Mouse (Mus musculus) neural tube, embryonic 11.5 days (tissue): ENCODE measurements at regions not wholly inside any gene's neighbourhood (a gene's known extent, or its start where the extent isn't known, plus 50 kb on each side); places are given as distances from the start of the nearest gene placed in this dataset.

Experiments
- ATAC-seq: fragments of 200-750 bp; cut with Nextera tagmentation; 2 replicates; pipeline ENCODE4 v1.8.0; 2017; ENCODE audit warnings: moderate number of reproducible peaks, mild to moderate bottlenecking, moderate TSS enrichment, moderate library complexity; ENCODE audit not compliant: insufficient read depth, low FRiP score, low TSS enrichment
- DNase-seq: peaks from one replicate; pipeline ENCODE4 v3.0.0-alpha.2; 2015; ENCODE audit warnings: low spot score
- H3K27ac ChIP-seq: fragments of 300-500 bp; sonication (generic); 2 replicates; pipeline ENCODE4 v1.5.1; 2014; ENCODE audit warnings: low read depth, mild to moderate bottlenecking, low read length
- H3K27me3 ChIP-seq: fragments of 300-500 bp; sonication (generic); 2 replicates; pipeline ENCODE4 v1.6.1; 2014; ENCODE audit warnings: mild to moderate bottlenecking, low read length, mixed read lengths; ENCODE audit not compliant: control insufficient read depth, insufficient read depth
- H3K36me3 ChIP-seq: fragments of 300-500 bp; sonication (generic); 2 replicates; pipeline ENCODE4 v1.6.1; 2014; ENCODE audit warnings: mild to moderate bottlenecking, low read length, moderate library complexity, mixed read lengths; ENCODE audit not compliant: control insufficient read depth, insufficient read depth
- H3K4me1 ChIP-seq: fragments of 300-500 bp; sonication (generic); 2 replicates; pipeline ENCODE4 v1.6.1; 2014; ENCODE audit warnings: low read length, mixed read lengths; ENCODE audit not compliant: control insufficient read depth, insufficient read depth
- H3K4me2 ChIP-seq: fragments of 300-500 bp; sonication (generic); 2 replicates; pipeline ENCODE4 v1.6.1; 2014; ENCODE audit warnings: low read depth, mild to moderate bottlenecking, moderate library complexity
- H3K4me3 ChIP-seq: fragments of 300-500 bp; sonication (generic); 2 replicates; pipeline ENCODE4 v1.5.1; 2014; ENCODE audit warnings: low read depth, low read length
- H3K9ac ChIP-seq: fragments of 300-500 bp; sonication (generic); 2 replicates; pipeline ENCODE4 v1.6.1; 2014; ENCODE audit warnings: mild to moderate bottlenecking, low read length
- H3K9me3 ChIP-seq: fragments of 300-500 bp; sonication (generic); 2 replicates; pipeline ENCODE4 v1.6.1; 2016; ENCODE audit warnings: low read length; ENCODE audit not compliant: control insufficient read depth
- WGBS: fragments of 180-500 bp; shearing (Covaris S2); extraction: QIAGEN DNeasy Blood & Tissue Kit; methylation state at CpG from one replicate; pipeline ENCODE4 v1.1.7; 2014; 5-methylcytosine and 5-hydroxymethylcytosine counted together

DNA sequence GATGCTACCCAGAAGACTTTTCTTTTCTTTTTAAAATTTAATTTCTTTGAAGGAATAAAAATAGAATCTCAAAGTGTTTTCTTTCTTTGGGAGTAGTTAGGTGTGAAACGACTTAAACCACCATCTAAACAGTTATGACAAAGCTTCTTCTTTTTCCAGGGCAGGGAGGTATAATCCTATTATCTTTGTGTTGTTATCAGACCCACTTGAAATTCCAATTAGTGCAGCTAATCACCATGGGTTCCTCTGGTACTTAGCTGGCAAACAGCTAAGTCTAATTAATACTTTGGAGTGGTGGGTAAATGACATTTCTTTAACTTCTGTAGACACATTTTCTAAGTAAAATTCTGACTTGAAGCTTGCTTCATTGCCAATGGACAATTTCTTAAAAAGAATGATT lies 185.3 kb downstream of the Olfm4 start:
- Histone ChIP-seq H3K36me3 (no peaks in the 10 kb centered on the region), H3K9ac (no peak overlapping the region), H3K4me2 (no peak overlapping the region), H3K27ac (no peak overlapping the region), H3K27me3 (no peaks in the 10 kb centered on the region), H3K9me3 (no peaks in the 10 kb centered on the region), H3K4me3 (no peak overlapping the region), H3K4me1 (peaks cover 6% of the 10 kb centered on the region)
- WGBS, result 77% methylated on average over 1 of the region's 1 CpGs
- ATAC-seq (no peak), DNase-seq (no peak)

DNA sequence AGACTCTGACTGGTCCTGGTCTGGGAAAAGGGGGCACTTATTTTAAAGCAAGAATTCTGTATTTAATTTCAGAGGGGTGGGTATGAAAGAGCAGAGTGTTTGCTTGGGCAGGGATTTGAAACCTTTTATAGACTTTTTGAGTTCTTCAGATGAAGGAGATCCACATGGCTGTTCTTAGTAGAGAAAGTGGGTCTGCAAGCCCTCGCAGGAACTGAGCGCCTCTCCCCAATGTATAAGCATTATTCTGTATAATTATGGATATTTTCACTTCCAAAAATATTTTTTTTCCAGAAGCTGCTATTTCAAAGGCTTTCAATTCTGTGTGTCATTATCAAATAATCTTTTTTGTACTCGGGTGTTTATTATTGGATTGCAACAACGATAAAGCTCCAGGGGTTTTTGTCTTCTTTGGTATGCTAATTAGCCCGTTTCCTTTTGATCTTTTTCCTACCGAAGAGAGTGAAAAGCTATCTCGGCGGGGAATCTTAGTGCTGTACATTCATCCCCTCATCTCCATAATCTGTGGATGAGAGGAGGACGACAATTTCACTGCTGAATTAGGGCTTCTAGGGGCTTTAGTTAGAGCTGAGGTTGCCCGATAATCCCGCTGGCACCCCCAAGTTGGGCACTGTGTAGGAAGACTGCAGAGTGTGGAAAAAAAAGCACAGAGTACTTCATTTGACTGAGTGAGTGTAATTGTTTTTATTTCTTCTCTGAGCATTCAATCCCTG lies 186.7 kb downstream of the Olfm4 start:
- H3K9me3 ChIP-seq, result no peaks in the 10 kb centered on the region
- H3K36me3 ChIP-seq, result no peaks in the 10 kb centered on the region
- H3K9ac ChIP-seq, result no peak overlapping the region
- 7% methylated on average over 11 of the region's 11 CpGs for WGBS
- no peaks in the 10 kb centered on the region for H3K27me3 ChIP-seq
- no peak overlapping the region for H3K4me3 ChIP-seq
- H3K4me1 ChIP-seq, result peaks cover 6% of the 10 kb centered on the region
- DNase-seq (peak; percentile 15), ATAC-seq (peak; percentile 39; the same call in 1 of the 2 replicates)
- no peak overlapping the region for H3K27ac ChIP-seq
- H3K4me2 ChIP-seq, result no peak overlapping the region

DNA sequence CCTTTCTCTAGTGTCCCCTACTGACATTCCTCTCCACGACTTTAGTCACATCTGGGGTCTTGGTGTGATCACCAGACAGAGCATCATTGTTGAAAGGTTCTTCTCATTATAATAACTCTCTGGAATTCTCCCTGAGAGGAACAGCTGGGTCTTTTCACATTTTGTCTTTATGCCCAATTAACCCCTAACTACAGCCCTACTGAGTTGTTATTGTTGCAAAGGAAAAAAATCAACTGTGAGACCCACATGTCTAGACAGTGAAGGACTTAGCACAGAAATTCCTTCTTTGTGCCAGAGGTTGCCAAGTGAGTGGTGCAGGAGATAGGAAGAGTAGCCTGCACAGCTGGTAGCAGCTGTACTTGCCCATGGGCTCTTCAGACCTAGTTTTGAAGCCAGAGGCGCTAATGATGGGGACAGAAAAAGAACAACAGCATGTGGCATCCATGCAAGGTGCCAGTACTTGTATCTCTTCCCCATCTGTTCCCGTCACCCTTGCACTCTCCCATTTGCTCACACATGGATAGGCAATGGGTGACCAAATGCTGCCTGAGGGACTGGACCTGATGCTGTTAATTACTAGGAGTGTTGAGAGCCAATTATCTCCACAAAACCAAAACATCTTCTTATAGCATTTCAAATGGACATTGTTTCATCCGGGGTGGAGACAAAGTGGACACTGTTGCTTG lies 189.1 kb downstream of the Olfm4 start:
- Histone ChIP-seq H3K4me3 (no peak overlapping the region), H3K9me3 (no peaks in the 10 kb centered on the region), H3K36me3 (no peaks in the 10 kb centered on the region), H3K4me2 (no peak overlapping the region), H3K4me1 (peaks cover 6% of the 10 kb centered on the region), H3K9ac (no peak overlapping the region), H3K27ac (0 out of 2 replicates have a peak overlapping the region, but pooled peaks have one; percentile 3), H3K27me3 (no peaks in the 10 kb centered on the region)
- WGBS, result 28% methylated on average over 4 of the region's 4 CpGs
- DNase-seq (peak; percentile 35), ATAC-seq (peak; percentile 56)

DNA sequence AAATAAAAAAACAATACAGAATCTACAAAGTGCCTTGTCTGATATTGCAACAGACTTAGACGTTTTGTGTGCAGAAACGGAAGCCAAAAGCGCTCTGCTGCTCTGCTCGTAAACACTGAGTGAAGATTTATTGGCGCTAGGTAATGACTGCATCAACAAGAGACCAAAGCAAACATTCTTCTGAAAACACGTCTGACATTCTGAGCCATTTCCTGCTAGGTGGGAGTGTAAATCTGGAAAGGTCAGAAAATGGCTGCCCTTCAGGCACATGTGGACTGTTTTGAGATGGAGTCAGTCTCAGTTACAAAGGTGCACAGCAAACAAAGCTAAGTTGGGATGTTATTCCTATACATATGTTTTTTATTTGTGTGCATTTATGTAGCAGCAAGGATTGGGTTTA lies 192.6 kb downstream of the Olfm4 start:
- Histone ChIP-seq H3K4me3 (no peak overlapping the region), H3K4me1 (peaks cover 6% of the 10 kb centered on the region), H3K27me3 (no peaks in the 10 kb centered on the region), H3K9me3 (no peaks in the 10 kb centered on the region), H3K27ac (no peak overlapping the region), H3K36me3 (no peaks in the 10 kb centered on the region), H3K9ac (no peak overlapping the region), H3K4me2 (no peak overlapping the region)
- WGBS, result 31% methylated on average over 6 of the region's 6 CpGs
- ATAC-seq, result no peak
- no peak for DNase-seq

DNA sequence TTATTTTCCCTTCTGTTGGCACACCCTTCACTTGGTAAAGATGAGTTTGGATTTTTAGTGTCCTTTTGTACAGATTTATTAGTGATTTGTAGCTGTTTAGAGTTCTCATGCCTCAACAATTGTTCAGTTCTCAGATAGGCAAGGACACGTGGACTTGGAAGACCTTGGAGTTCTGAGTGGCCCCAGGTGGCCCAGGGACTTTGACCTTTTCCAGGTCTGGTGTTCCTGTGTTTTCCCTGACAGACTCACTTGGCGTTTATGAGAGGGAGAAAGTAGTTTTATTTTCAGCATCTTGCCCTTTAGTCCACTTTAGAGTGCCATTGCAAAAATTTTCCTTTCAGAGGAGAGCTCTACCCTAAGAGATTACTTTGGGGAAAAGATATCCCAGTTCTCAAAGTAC lies 211.2 kb downstream of the Olfm4 start:
- ATAC-seq, result no peak
- no peak overlapping the region for H3K9ac ChIP-seq
- no peak for DNase-seq

GRCm38 (mm10) chr14:80212916-80213315 lies 229.0 kb downstream of the Olfm4 start:
- Histone ChIP-seq H3K27me3 (no peaks in the 10 kb centered on the region), H3K36me3 (no peaks in the 10 kb centered on the region), H3K9ac (no peak overlapping the region), H3K4me1 (no peaks in the 10 kb centered on the region), H3K27ac (no peak overlapping the region), H3K9me3 (no peaks in the 10 kb centered on the region), H3K4me3 (no peak overlapping the region), H3K4me2 (no peak overlapping the region)
- 28% methylated on average over 2 of the region's 2 CpGs for WGBS
- ATAC-seq, result no peak; the same call in 1 of the 2 replicates
- peak; percentile 37 for DNase-seq

More for the DNA sequence above, 211.2 kb downstream of the Olfm4 start:
- no peak overlapping the region for H3K4me2 ChIP-seq
- H3K4me1 ChIP-seq, result no peaks in the 10 kb centered on the region
- no peak overlapping the region for H3K27ac ChIP-seq
- H3K4me3 ChIP-seq, result no peak overlapping the region
- H3K27me3 ChIP-seq, result no peaks in the 10 kb centered on the region
- H3K9me3 ChIP-seq, result no peaks in the 10 kb centered on the region
- 26% methylated on average over 2 of the region's 2 CpGs for WGBS
- H3K36me3 ChIP-seq, result no peaks in the 10 kb centered on the region

DNA sequence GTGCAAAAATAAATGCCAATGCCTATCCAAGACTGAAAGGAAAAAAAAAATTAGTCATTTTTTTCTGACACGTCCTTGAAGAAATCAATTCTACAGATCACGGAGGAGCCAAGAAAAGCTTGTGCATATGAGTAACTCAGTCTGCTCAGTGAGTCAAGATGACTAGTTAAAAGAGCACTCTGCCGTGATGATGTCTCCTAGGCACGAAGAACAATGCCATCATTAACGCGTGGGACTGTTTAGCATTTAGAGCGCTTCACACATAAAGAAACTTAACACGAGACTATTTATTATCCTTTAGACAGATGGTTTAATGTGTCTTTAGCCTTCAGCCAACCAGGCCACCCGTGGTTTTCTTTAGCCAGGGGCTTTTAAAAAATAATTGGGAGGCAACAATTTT lies 229.8 kb downstream of the Olfm4 start:
- 32% methylated on average over 9 of the region's 9 CpGs for WGBS
- Histone ChIP-seq H3K36me3 (no peaks in the 10 kb centered on the region), H3K9me3 (no peaks in the 10 kb centered on the region), H3K4me3 (no peak overlapping the region), H3K9ac (no peak overlapping the region), H3K4me2 (no peak overlapping the region), H3K4me1 (no peaks in the 10 kb centered on the region), H3K27ac (no peak overlapping the region), H3K27me3 (no peaks in the 10 kb centered on the region)
- no peak for DNase-seq
- ATAC-seq, result 0 out of 2 replicates have a peak, but pooled peaks have one; percentile 16

DNA sequence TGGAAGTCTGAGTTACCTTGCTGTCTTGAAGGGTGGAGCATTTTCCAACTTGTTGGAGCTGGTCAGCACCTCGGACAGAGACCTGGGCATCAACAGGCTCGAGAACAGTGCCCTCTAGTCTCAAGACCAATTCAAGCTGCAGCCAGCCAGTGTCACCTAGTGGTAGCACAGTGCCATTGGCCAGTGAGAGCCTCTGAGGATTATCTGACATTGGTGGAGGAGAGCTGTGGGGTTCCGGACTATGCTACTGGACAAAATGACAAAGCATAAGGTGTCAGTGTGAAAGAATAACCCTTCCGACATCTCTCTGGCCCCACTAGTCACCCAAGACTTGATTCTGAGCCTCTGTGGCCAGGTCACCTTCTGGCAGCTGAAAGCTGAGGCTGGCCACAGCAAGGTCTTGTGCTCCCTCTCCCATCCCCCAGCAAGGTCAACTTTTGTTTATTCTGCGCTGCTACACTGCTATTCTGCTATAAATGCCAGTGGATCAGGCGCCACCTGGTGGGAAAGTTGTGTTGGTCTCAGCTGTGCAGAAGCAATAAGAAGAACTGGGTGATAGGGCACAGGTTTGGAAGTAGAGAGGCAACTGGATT lies 232.2 kb downstream of the Olfm4 start:
- Histone ChIP-seq H3K27me3 (no peaks in the 10 kb centered on the region), H3K9ac (no peak overlapping the region), H3K9me3 (no peaks in the 10 kb centered on the region), H3K4me2 (no peak overlapping the region), H3K4me1 (no peaks in the 10 kb centered on the region), H3K27ac (no peak overlapping the region), H3K4me3 (no peak overlapping the region), H3K36me3 (no peaks in the 10 kb centered on the region)
- WGBS, result 13% methylated on average over 6 of the region's 6 CpGs
- 0 out of 2 replicates have a peak, but pooled peaks have one; percentile 56 for ATAC-seq
- peak; percentile 77 for DNase-seq
